Mouse (Mus musculus) Patski (cell line): ENCODE measurements around the gene Ywhaq. TPM values are rescaled to one million over a fixed set of nuclear protein-coding genes. Genes with fewer than 3 reads are reported as not detected.
"Not testable (repeated sequence)": the region's sequence is repeated elsewhere in the genome, so short reads cannot be mapped to it uniquely, and the experiment has no call there.

Experiments
- ATAC-seq: fragments of 100-300 bp; one replicate; pipeline ENCODE4 v1.8.0; 2021
- CTCF ChIA-PET: fragments of 350-600 bp; sonication (Branson Sonifier 250); formaldehyde crosslinking; loops from one replicate; lab custom pipeline; 2022; ENCODE audit warnings: inconsistent platforms; lab: Charles Lee
- POLR2A ChIA-PET: fragments of 350-600 bp; sonication (Branson Sonifier 250); formaldehyde crosslinking; loops from one replicate; lab custom pipeline; 2022; ENCODE audit warnings: antibody characterized with exemption, inconsistent platforms; lab: Charles Lee
- DNase-seq: peaks from one replicate; pipeline ENCODE4 v3.0.0-alpha.2; 2011; ENCODE audit warnings: low read depth, low spot score
- H3K27me3 ChIP-seq: fragments of 371-371 bp; one replicate; pipeline ENCODE4 v1.5.1; 2021
- CTCF ChIP-seq: fragments of 100-300 bp; IDR thresholded peaks from one replicate; pipeline ENCODE4 v1.5.1; 2021
- in situ Hi-C: fragments of 300-500 bp; cut with MboI; formaldehyde crosslinking; loops from 3 replicates; pipeline ENCODE4 v1.11.1; 2018; ENCODE audit warnings: low pct_unique_long_range_greater_than_20kb, mixed read lengths
- polyA plus RNA-seq: library from polyadenylated mRNA; unstranded; gene quantifications from one replicate; pipeline ENCODE4 v1.2.3, GENCODE M21; 2021

Ywhaq gene
- polyA plus RNA-seq, 1 experiment from 2014 or later = 654 TPM

GRCm38 (mm10) chr12:21416506-21416905 lies 931 bp downstream of the Ywhaq start:
- DNase-seq (no peak), ATAC-seq (no peak)
- in situ Hi-C loops = loop anchor here (5.0 kb wide), 1 partner anchor 46 kb away; no protein-coding TSS in a partner anchor
- ChIA-PET CTCF (interaction anchor here (0.9 kb wide), 1 partner anchor 10 kb away, joined by 4 read pairs; no protein-coding TSS in a partner anchor), POLR2A (interaction anchor here (0.8 kb wide), 1 partner anchor 23 kb away, joined by 3 read pairs; no protein-coding TSS in a partner anchor)
- H3K27me3 ChIP-seq = no peaks in the 10 kb centered on the region
- no peak for TF ChIP-seq CTCF

DNA sequence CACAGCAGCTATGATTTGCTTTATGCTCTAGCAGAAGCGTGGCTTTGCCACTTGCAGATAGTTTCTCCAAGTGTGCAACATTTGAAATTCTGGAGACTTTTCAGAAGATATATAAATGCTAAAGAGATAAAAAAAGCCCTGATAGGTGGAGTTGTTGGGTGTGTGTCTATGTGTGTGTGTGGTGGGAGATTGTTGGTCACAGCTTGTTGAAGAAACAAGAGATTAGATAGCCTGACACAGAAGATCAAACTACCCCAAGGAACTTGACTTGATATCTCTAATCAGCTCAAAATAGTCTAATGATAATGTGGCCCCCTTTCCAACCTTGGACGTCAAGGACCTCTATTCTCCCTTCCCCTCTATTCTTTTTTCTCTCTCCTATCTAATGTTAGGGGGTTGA lies 6.8 kb downstream of the Ywhaq start:
- DNase-seq (no peak), ATAC-seq (no peak)
- CTCF ChIA-PET = interaction anchor here (1.0 kb wide), 1 partner anchor 9 kb away, joined by 3 read pairs; no protein-coding TSS in a partner anchor
- TF ChIP-seq CTCF = no peak
- H3K27me3 ChIP-seq = no peaks in the 10 kb centered on the region
- in situ Hi-C loops = no loop called here
- POLR2A ChIA-PET = no interaction called here

- ATAC-seq (no peak), DNase-seq (no peak)
- ChIA-PET POLR2A (no interaction called here), CTCF (interaction anchor here (1.0 kb wide), 1 partner anchor 8 kb away, joined by 3 read pairs; no protein-coding TSS in a partner anchor)
- TF ChIP-seq CTCF = no peak
- in situ Hi-C loops = no loop called here
- no peaks in the 10 kb centered on the region for H3K27me3 ChIP-seq
Observed at GRCm38 (mm10) chr12:21409651-21410050, 7.8 kb downstream of the Ywhaq start.

GRCm38 (mm10) chr12:21408789-21409367 lies 8.6 kb downstream of the Ywhaq start:
- CTCF ChIA-PET = no interaction called here
- POLR2A ChIA-PET = no interaction called here
- in situ Hi-C loops = no loop called here
- ATAC-seq (no peak), DNase-seq (no peak)
- no peaks in the 10 kb centered on the region for H3K27me3 ChIP-seq
- no peak for TF ChIP-seq CTCF

DNA sequence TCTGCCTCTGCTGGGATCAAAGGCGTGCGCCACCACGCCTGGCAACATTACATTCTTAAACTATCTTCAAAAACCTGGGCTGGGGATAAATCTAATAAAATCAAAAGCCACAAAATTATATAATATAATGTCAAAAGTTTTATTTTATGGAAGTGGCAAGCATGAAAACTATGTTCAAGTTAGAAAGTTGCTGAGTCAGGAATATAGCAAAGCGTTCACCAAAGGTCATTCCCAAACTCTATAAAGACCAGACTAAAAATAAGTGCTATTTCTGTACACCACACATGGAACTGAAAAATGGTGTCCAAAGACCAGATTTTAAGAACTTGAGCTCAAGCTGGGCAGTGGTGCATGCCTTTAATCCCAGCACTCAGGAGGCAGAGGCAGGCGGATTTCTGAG lies 14.7 kb downstream of the Ywhaq start:
- POLR2A ChIA-PET = no interaction called here
- TF ChIP-seq CTCF = no peak
- ATAC-seq (no peak), DNase-seq (no peak)
- in situ Hi-C loops = no loop called here
- no peaks in the 10 kb centered on the region for H3K27me3 ChIP-seq
- CTCF ChIA-PET = interaction anchor here (0.8 to 2.9 kb wide), 3 partner anchors 9 to 69 kb away, joined by 3 to 9 read pairs (median 3); no protein-coding TSS in a partner anchor

DNA sequence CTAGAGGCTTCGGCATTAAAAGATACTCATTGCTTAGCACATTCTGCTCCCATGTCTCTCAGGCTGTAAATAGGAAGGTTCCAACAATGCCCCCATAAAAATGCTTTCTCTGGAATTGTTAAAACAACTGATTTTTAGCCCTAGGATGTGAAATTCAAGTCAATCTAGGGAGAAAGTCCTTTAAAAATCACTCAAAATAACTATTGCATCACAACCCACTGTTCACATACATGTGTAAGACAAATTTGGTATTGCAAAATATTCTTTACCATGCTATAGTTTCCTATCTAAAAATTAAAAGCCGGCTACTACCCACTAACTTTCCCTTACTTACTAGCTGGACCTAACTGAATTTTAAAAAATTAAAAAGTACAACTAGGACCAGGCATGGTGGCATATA lies 31.2 kb downstream of the Ywhaq start:
- ChIA-PET POLR2A (no interaction called here), CTCF (interaction anchor here (0.7 to 1.5 kb wide), 2 partner anchors 12 to 77 kb away, joined by 3 to 4 read pairs; no protein-coding TSS in a partner anchor)
- ATAC-seq (no peak), DNase-seq (no peak)
- no peak for TF ChIP-seq CTCF
- no peaks in the 10 kb centered on the region for H3K27me3 ChIP-seq
- in situ Hi-C loops = no loop called here

DNA sequence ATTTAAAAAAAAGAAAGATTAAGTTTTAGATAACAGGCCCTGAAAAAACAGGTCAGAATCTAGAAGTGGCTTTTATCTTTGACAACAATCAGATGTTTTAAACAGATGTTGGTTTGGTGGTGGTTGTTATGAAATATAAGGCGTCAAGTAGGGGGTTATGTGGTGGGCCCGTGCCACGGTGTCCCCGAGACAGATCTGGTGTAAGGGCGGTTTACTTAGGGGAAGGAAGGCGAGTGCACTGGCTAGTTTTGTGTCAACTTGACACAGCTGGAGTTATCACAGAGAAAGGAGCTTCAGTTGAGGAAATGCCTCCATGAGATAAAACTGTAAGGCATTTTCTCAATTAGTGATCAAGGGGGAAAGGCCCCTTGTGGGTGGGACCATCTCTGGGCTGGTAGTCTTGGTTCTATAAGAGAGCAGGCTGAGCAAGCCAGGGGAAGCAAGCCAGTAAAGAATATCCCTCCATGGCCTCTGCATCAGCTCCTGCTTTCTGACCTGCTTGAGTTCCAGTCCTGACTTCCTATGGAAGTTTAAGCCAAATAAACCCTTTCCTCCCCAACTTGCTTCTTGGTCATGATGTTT lies 38.6 kb downstream of the Ywhaq start:
- CTCF ChIA-PET, in situ Hi-C loops, POLR2A ChIA-PET, DNase-seq, H3K27me3 ChIP-seq, ATAC-seq: not testable (repeated sequence)

- no peaks in the 10 kb centered on the region for H3K27me3 ChIP-seq
- ChIA-PET POLR2A (interaction anchor here (0.6 kb wide), 1 partner anchor 100 kb away, joined by 3 read pairs; no protein-coding TSS in a partner anchor), CTCF (interaction anchor here (1.2 kb wide), 1 partner anchor 11 kb away, joined by 4 read pairs; no protein-coding TSS in a partner anchor)
- ATAC-seq = no peak
- in situ Hi-C loops = no loop called here
- TF ChIP-seq CTCF = no peak
- DNase-seq = no peak
Observed at GRCm38 (mm10) chr12:21375376-21376157, 41.9 kb downstream of the Ywhaq start.

DNA sequence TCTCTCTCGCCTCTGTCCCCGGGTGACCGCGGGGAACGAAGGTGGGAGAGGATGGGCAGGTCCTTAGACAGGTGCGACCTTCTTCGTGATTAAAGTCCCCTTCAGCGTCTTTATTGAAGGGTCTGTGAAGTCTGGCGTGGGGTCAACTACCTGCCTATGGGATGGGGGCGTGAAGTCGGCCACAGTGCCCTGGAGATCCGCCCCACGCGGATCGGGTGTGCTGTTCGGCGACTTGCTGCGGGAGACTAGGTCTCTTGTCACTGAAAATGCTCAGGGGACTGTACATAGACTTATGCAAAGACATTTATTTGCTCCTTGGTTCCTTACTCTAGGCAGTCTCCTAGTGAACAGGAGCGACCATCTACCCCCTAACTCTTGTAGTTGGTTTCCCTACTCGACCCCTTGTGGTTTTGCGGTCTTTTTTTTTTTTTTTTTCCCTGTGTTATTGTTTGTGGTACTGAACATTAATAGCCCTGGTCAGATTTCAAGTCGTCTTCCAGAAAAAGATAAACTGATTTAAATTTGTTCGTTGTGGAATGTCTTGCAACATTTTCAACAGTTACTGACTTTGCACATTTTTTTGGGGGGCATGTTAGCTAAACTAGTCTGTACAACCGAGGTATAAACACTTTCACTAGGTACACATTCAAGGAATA lies 43.5 kb downstream of the Ywhaq start:
- CTCF ChIA-PET = interaction anchor here (1.0 to 1.2 kb wide), 2 partner anchors 10 to 13 kb away, joined by 4 read pairs; no protein-coding TSS in a partner anchor
- ATAC-seq (peak; percentile 55), DNase-seq (no peak)
- in situ Hi-C loops = no loop called here
- no peaks in the 10 kb centered on the region for H3K27me3 ChIP-seq
- TF ChIP-seq CTCF = no peak
- POLR2A ChIA-PET = no interaction called here
